16 mouse cellular contexts compared by ENCODE assay signal in the genomic region with DNA sequence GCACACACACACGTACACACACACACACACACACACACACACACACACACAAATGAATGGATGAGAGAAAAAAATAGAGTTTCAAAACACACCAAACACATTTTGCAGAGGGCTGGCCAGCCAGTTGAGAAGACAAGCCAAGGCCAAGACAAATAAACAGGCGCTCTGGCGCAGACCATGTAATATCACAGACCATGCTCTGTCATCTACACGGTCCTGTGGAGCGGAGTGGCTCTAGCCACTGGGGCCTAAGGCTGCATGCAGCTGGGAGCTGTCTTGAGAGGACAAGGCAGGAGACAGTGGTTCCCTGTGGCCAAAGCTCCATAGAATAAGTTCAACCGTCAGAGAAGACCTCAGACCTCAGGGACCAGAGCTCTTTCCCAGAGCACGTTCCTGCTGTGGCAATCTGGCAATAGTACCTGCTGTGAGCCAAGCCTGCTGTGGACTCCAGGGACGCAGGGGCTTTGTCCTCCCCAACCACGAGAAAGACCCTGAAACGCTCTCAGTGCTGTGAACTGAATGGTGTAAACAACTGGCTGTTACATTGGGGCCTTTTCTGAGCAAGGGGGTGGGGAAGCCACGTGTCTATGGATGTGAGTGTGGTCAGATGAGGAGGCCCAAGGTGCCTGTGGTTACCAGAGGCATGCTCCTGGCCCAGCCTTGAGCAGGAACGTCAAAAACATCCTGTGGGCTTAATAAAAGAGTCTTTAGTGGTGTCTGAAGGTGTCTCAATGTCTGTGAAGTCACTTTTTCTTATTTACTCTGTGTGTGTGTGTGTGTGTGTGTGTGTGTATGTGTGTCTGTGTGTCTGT.
A peak's percentile ranks its signal among the peaks of the same experiment; 100 is the strongest.
DNase-seq lines count a peak whose midpoint lies in the region; ATAC-seq and TF ChIP-seq lines count a peak whose summit lies in the region.
"Had no signal": no experiment of that assay in that cellular context is flagged by ENCODE, and none has a peak within 500 bp of the region (broad histone marks: within the 10 kb centered on the region; RNA-seq: fewer than 3 reads in every experiment).

No protein-coding gene starts in this region.

- no peak overlapping the region for H3K4me3 ChIP-seq in lung, embryonic 15.5 days
- H3K4me3 ChIP-seq in lung, adult 2 months (replicated peaks; ENCODE audit: extremely low read depth, low read depth, low read length), result no peak overlapping the region
- H3K4me3 ChIP-seq: liver, embryonic 13.5 days; midbrain, embryonic 13.5 days; neural tube, embryonic 13.5 days had no signal

- H3K27me3 ChIP-seq in lung, embryonic 15.5 days, result peaks cover 47% of the 10 kb centered on the region
- H3K27me3 ChIP-seq: liver, embryonic 13.5 days; midbrain, embryonic 13.5 days; neural tube, embryonic 13.5 days had no signal

- intact Hi-C loops in gastrocnemius, postnatal 14 days (cut with DNase I; ENCODE audit: low total_unique reads), result no loop called here
- intact Hi-C loops in heart, postnatal 10 days (cut with DNase I), result no loop called here

- H3K4me2 ChIP-seq in lung, embryonic 15.5 days, result no peak overlapping the region
- H3K4me2 ChIP-seq: liver, embryonic 13.5 days; midbrain, embryonic 13.5 days; neural tube, embryonic 13.5 days had no signal

- 47% methylated on average over 12 of the region's 12 CpGs for WGBS in lung, embryonic 15.5 days
- WGBS in lung, adult 2 months, result 53% methylated on average over 12 of the region's 12 CpGs

- TF ChIP-seq POLR2A in lung, adult 2 months (IDR thresholded peaks at IDR 0.05; ENCODE audit: borderline replicate concordance, extremely low read depth, low read depth, low read length), result no peak

- ATAC-seq in lung, embryonic 15.5 days (ENCODE audit: borderline replicate concordance, extremely low read depth, low FRiP score, low TSS enrichment), result peak; percentile 76
- ATAC-seq: forebrain, embryonic 16.5 days; midbrain, embryonic 13.5 days had no signal

- no peak for TF ChIP-seq CTCF in lung, adult 2 months (IDR thresholded peaks at IDR 0.05; ENCODE audit: insufficient read depth, low read length)

- H3K4me1 ChIP-seq in lung, embryonic 15.5 days, result 0 out of 2 replicates have a peak, but pooled peaks cover 3% of the 10 kb centered on the region
- no peaks in the 10 kb centered on the region for H3K4me1 ChIP-seq in lung, adult 2 months (ENCODE audit: control insufficient read depth, insufficient read depth, low read length)
- H3K4me1 ChIP-seq: liver, embryonic 13.5 days had no signal

- no peak overlapping the region for H3K9ac ChIP-seq in lung, embryonic 15.5 days
- H3K9ac ChIP-seq: liver, embryonic 13.5 days; midbrain, embryonic 13.5 days; neural tube, embryonic 13.5 days had no signal

- H3K36me3 ChIP-seq in lung, embryonic 15.5 days, result no peaks in the 10 kb centered on the region
- H3K36me3 ChIP-seq: G1E; liver, embryonic 13.5 days; midbrain, embryonic 13.5 days; neural tube, embryonic 13.5 days had no signal

- DNase-seq in gastrocnemius, postnatal 14 days, result peak; percentile 22
- DNase-seq in gastrocnemius, adult 8-10 months (ENCODE audit: low spot score in 2 of 2), result no peak
- no peak for DNase-seq in lung, adult 2 months
- DNase-seq in heart, postnatal 10 days, result peak; percentile 55 to 60
- DNase-seq in lung, postnatal 14 days, result peak; percentile 24
- no peak for DNase-seq in MN1 (ENCODE audit: low spot score)
- no peak for DNase-seq in layer of hippocampus, adult 18-20 months (ENCODE audit: low spot score in 2 of 2)
- DNase-seq: B cell, adult 2 months; cerebellum, postnatal 10 days; liver, embryonic 13.5 days; thymus, postnatal 4 days had no signal

- no peaks in the 10 kb centered on the region for H3K9me3 ChIP-seq in lung, embryonic 15.5 days
- H3K9me3 ChIP-seq: liver, embryonic 13.5 days; midbrain, embryonic 13.5 days; neural tube, embryonic 13.5 days had no signal

- no peak overlapping the region for H3K27ac ChIP-seq in lung, embryonic 15.5 days
- H3K27ac ChIP-seq: liver, embryonic 13.5 days; midbrain, embryonic 13.5 days; neural tube, embryonic 13.5 days had no signal

Comparison
In these comparisons a context has a peak if more than half of its experiments do, and no peak if none do; other contexts are left out.
1. DNase-seq: peak in gastrocnemius, postnatal 14 days (single experiment), heart, postnatal 10 days (2 of 2) and lung, postnatal 14 days (single experiment); none in gastrocnemius, adult 8-10 months (0 of 2), lung, adult 2 months (single experiment), MN1 (single experiment) and layer of hippocampus, adult 18-20 months (0 of 2).